Mouse (Mus musculus): ENCODE results near the gene Nit2.

The Nit2 gene

GRCm38 (mm10) chr16:57171570-57171969 is 4.4 kb upstream of the Nit2 start:
- ChIA-PET CTCF (interaction anchor here in 1 of 4 experiments (0.6 kb wide), 1 partner anchor 441 kb away, joined by 3 read pairs; no protein-coding TSS in a partner anchor), POLR2A (interaction anchor here in 2 of 4 experiments (0.9 to 1.5 kb wide), 8 partner anchors 9 to 71 kb away, joined by 3 to 5 read pairs (median 3); no protein-coding TSS in a partner anchor)

- ChIA-PET POLR2A (interaction anchor here in 2 of 4 experiments (0.9 to 1.4 kb wide), 7 partner anchors 9 to 71 kb away, joined by 3 to 5 read pairs (median 3); no protein-coding TSS in a partner anchor), CTCF (interaction anchor here in 1 of 4 experiments (0.6 kb wide), 1 partner anchor 441 kb away, joined by 3 read pairs; no protein-coding TSS in a partner anchor)
Observed at GRCm38 (mm10) chr16:57171161-57171560, 4.0 kb upstream of the Nit2 start.

GRCm38 (mm10) chr16:57168236-57168635 is 1.1 kb upstream of the Nit2 start:
- ChIA-PET CTCF (interaction anchor here in 2 of 4 experiments (0.5 to 2.5 kb wide), 5 partner anchors 8 to 1220 kb away, joined by 3 to 24 read pairs (median 7); no protein-coding TSS in a partner anchor), POLR2A (interaction anchor here in 3 of 4 experiments (0.6 to 3.5 kb wide), 13 partner anchors 8 to 452 kb away, joined by 3 to 56 read pairs (median 10); partner anchors contain the start of genes Tomm70a (in 2 of the 3), Tbc1d23 (in 1 of the 3) and Tfg (in 1 of the 3))

- ChIA-PET CTCF (interaction anchor here (0.5 to 2.5 kb wide), 15 partner anchors 8 to 1298 kb away, joined by 3 to 24 read pairs (median 3); partner anchors contain the start of gene Tomm70a (in 1 of the 4)), POLR2A (interaction anchor here in 3 of 4 experiments (0.5 to 3.5 kb wide), 35 partner anchors 8 to 451 kb away, joined by 3 to 56 read pairs (median 5); partner anchors contain the start of genes Tbc1d23 (in 3 of the 3), Tomm70a (in 2 of the 3), Cmss1 (in 1 of the 3) and Tfg (in 1 of the 3))
Observed at GRCm38 (mm10) chr16:57167514-57167912, 372 bp upstream of the Nit2 start.

- ChIA-PET POLR2A (interaction anchor here (0.6 to 3.5 kb wide), 25 partner anchors 9 to 1197 kb away, joined by 3 to 56 read pairs (median 8); partner anchors contain the start of genes Tbc1d23 (in 2 of the 4), Tomm70a (in 2 of the 4) and Tfg (in 1 of the 4)), CTCF (interaction anchor here (0.5 to 2.5 kb wide), 29 partner anchors 9 to 952 kb away, joined by 3 to 24 read pairs (median 4); partner anchors contain the start of gene Tomm70a (in 2 of the 4))
Observed at GRCm38 (mm10) chr16:57166086-57166485, 1.1 kb downstream of the Nit2 start.

- POLR2A ChIA-PET = interaction anchor here in 1 of 4 experiments (1.3 to 2.2 kb wide), 2 partner anchors 12 to 29 kb away, joined by 3 to 7 read pairs; no protein-coding TSS in a partner anchor
- CTCF ChIA-PET = no interaction called here
Observed at GRCm38 (mm10) chr16:57165157-57165556, 2.0 kb downstream of the Nit2 start.

- ChIA-PET CTCF (interaction anchor here in 1 of 4 experiments (0.6 kb wide), 1 partner anchor 43 kb away, joined by 4 read pairs; no protein-coding TSS in a partner anchor), POLR2A (interaction anchor here in 1 of 4 experiments (1.0 to 2.2 kb wide), 6 partner anchors 13 to 45 kb away, joined by 3 to 7 read pairs (median 4); partner anchors contain the start of gene Tomm70a)
Observed at GRCm38 (mm10) chr16:57163694-57164093, 3.4 kb downstream of the Nit2 start.

GRCm38 (mm10) chr16:57162841-57163240 is 4.3 kb downstream of the Nit2 start:
- ChIA-PET CTCF (no interaction called here), POLR2A (interaction anchor here in 3 of 4 experiments (0.6 to 2.2 kb wide), 4 partner anchors 9 to 36 kb away, joined by 3 to 5 read pairs (median 4); no protein-coding TSS in a partner anchor)

GRCm38 (mm10) chr16:57159835-57160234 is 7.3 kb downstream of the Nit2 start:
- ChIA-PET CTCF (no interaction called here), POLR2A (interaction anchor here in 2 of 4 experiments (1.1 to 3.5 kb wide), 5 partner anchors 9 to 434 kb away, joined by 3 to 13 read pairs (median 7); no protein-coding TSS in a partner anchor)

GRCm38 (mm10) chr16:57157728-57158127 is 9.4 kb downstream of the Nit2 start:
- ChIA-PET CTCF (interaction anchor here in 3 of 4 experiments (1.0 to 1.4 kb wide), 3 partner anchors 8 to 10 kb away, joined by 3 to 7 read pairs (median 3); no protein-coding TSS in a partner anchor), POLR2A (interaction anchor here in 2 of 4 experiments (1.0 to 3.9 kb wide), 6 partner anchors 9 to 34 kb away, joined by 3 to 22 read pairs (median 6); partner anchors contain the start of gene Nit2 (in 2 of the 2))

GRCm38 (mm10) chr16:57157076-57157475 is 10.1 kb downstream of the Nit2 start:
- ChIA-PET CTCF (interaction anchor here in 3 of 4 experiments (1.0 to 1.4 kb wide), 3 partner anchors 9 to 11 kb away, joined by 3 to 7 read pairs (median 3); no protein-coding TSS in a partner anchor), POLR2A (interaction anchor here in 2 of 4 experiments (1.0 to 3.9 kb wide), 8 partner anchors 10 to 441 kb away, joined by 3 to 22 read pairs (median 4); partner anchors contain the start of gene Nit2 (in 2 of the 2))

GRCm38 (mm10) chr16:57155899-57156298 is 11.2 kb downstream of the Nit2 start:
- ChIA-PET POLR2A (interaction anchor here in 3 of 4 experiments (0.8 to 3.9 kb wide), 12 partner anchors 10 to 440 kb away, joined by 3 to 22 read pairs (median 4); partner anchors contain the start of gene Nit2 (in 3 of the 3)), CTCF (no interaction called here)

- ChIA-PET CTCF (interaction anchor here in 1 of 4 experiments (0.8 kb wide), 1 partner anchor 15 kb away, joined by 4 read pairs; no protein-coding TSS in a partner anchor), POLR2A (interaction anchor here in 2 of 4 experiments (0.6 to 2.1 kb wide), 6 partner anchors 8 to 29 kb away, joined by 3 to 7 read pairs (median 6); no protein-coding TSS in a partner anchor)
Observed at GRCm38 (mm10) chr16:57151437-57151836, 15.7 kb downstream of the Nit2 start.

GRCm38 (mm10) chr16:57144741-57145140 is 22.4 kb downstream of the Nit2 start:
- POLR2A ChIA-PET = interaction anchor here in 1 of 4 experiments (2.8 kb wide), 1 partner anchor 14 kb away, joined by 6 read pairs; no protein-coding TSS in a partner anchor
- CTCF ChIA-PET = no interaction called here

- ChIA-PET POLR2A (interaction anchor here in 3 of 4 experiments (0.8 to 4.8 kb wide), 9 partner anchors 10 to 1162 kb away, joined by 3 to 24 read pairs (median 4); partner anchors contain the start of gene Nit2 (in 2 of the 3)), CTCF (no interaction called here)
Observed at GRCm38 (mm10) chr16:57133611-57134010, 33.5 kb downstream of the Nit2 start.

- CTCF ChIA-PET = no interaction called here
Observed at GRCm38 (mm10) chr16:57132326-57132725, 34.8 kb downstream of the Nit2 start.

GRCm38 (mm10) chr16:57131544-57131943 is 35.6 kb downstream of the Nit2 start:
- ChIA-PET POLR2A (interaction anchor here in 3 of 4 experiments (0.6 to 4.1 kb wide), 16 partner anchors 9 to 462 kb away, joined by 3 to 24 read pairs (median 4); partner anchors contain the start of genes Nit2 (in 2 of the 3) and Tomm70a (in 2 of the 3)), CTCF (interaction anchor here in 2 of 4 experiments (0.7 to 1.9 kb wide), 2 partner anchors 35 to 981 kb away, joined by 4 to 7 read pairs; no protein-coding TSS in a partner anchor)

More at GRCm38 (mm10) chr16:57132326-57132725, 34.8 kb downstream of the Nit2 start:
- POLR2A ChIA-PET = interaction anchor here in 3 of 4 experiments (0.6 to 4.1 kb wide), 9 partner anchors 8 to 44 kb away, joined by 3 to 24 read pairs (median 6); partner anchors contain the start of genes Tomm70a (in 2 of the 3) and Nit2 (in 1 of the 3)

- CTCF ChIA-PET = interaction anchor here in 1 of 4 experiments (1.9 kb wide), 1 partner anchor 35 kb away, joined by 7 read pairs; no protein-coding TSS in a partner anchor
- POLR2A ChIA-PET = interaction anchor here (0.6 to 4.1 kb wide), 14 partner anchors 8 to 463 kb away, joined by 3 to 24 read pairs (median 5); partner anchors contain the start of genes Nit2 (in 2 of the 4) and Tomm70a (in 2 of the 4)
Observed at GRCm38 (mm10) chr16:57130752-57131400, 36.3 kb downstream of the Nit2 start.
